Mouse (Mus musculus) midbrain, embryonic 11.5 days (tissue): ENCODE measurements around the gene Tapbpl. TPM values are rescaled to one million over a fixed set of nuclear protein-coding genes. Genes with fewer than 3 reads are reported as not detected.

ENCODE experiments used
- ATAC-seq: fragments of 200-750 bp; cut with Nextera tagmentation; 2 replicates; pipeline ENCODE4 v1.8.0; 2017; ENCODE audit warnings: moderate TSS enrichment, moderate library complexity; ENCODE audit not compliant: low FRiP score
- DNase-seq: peaks from one replicate; pipeline ENCODE4 v3.0.0; 2015; ENCODE audit warnings: low spot score; ENCODE audit errors: missing footprints
- H3K27ac ChIP-seq: fragments of 300-500 bp; sonication (generic); 2 replicates; pipeline ENCODE4 v1.5.1; 2014; ENCODE audit warnings: low read depth, low read length
- H3K27me3 ChIP-seq: fragments of 300-500 bp; sonication (generic); 2 replicates; pipeline ENCODE4 v1.6.1; 2014; ENCODE audit warnings: mild to moderate bottlenecking, low read length, moderate library complexity, mixed read lengths; ENCODE audit not compliant: control insufficient read depth, insufficient read depth
- H3K36me3 ChIP-seq: fragments of 300-500 bp; sonication (generic); 2 replicates; pipeline ENCODE4 v1.6.1; 2014; ENCODE audit warnings: mild to moderate bottlenecking, low read length, moderate library complexity, mixed read lengths; ENCODE audit not compliant: control insufficient read depth, insufficient read depth
- H3K4me1 ChIP-seq: fragments of 300-500 bp; sonication (generic); 2 replicates; pipeline ENCODE4 v1.6.1; 2014; ENCODE audit warnings: low read length; ENCODE audit not compliant: control insufficient read depth, insufficient read depth
- H3K4me2 ChIP-seq: fragments of 300-500 bp; sonication (generic); 2 replicates; pipeline ENCODE4 v1.6.1; 2014; ENCODE audit warnings: mild to moderate bottlenecking, moderate library complexity
- H3K4me3 ChIP-seq: fragments of 300-500 bp; sonication (generic); 2 replicates; pipeline ENCODE4 v1.5.1; 2014; ENCODE audit warnings: low read depth, low read length
- H3K9ac ChIP-seq: fragments of 300-500 bp; sonication (generic); 2 replicates; pipeline ENCODE4 v1.6.1; 2014; ENCODE audit warnings: low read length
- H3K9me3 ChIP-seq: fragments of 300-500 bp; sonication (generic); 2 replicates; pipeline ENCODE4 v1.6.1; 2016; ENCODE audit warnings: low read length; ENCODE audit not compliant: control insufficient read depth
- WGBS: fragments of 180-500 bp; shearing (Covaris S2); extraction: QIAGEN DNeasy Blood & Tissue Kit; methylation state at CpG from one replicate; pipeline ENCODE4 v1.1.7; 2014; 5-methylcytosine and 5-hydroxymethylcytosine counted together
- polyA plus RNA-seq: library from polyadenylated mRNA; unstranded; fragments of >200 nt; fragmentation: Nextera tagmentation; extraction: Ambion mirVana; gene quantifications from 2 replicates; pipeline ENCODE4 v1.2.1, GENCODE M21; 2014

Tapbpl gene
- polyA plus RNA-seq, 1 experiment from 2014 or later = 1.6 TPM

DNA sequence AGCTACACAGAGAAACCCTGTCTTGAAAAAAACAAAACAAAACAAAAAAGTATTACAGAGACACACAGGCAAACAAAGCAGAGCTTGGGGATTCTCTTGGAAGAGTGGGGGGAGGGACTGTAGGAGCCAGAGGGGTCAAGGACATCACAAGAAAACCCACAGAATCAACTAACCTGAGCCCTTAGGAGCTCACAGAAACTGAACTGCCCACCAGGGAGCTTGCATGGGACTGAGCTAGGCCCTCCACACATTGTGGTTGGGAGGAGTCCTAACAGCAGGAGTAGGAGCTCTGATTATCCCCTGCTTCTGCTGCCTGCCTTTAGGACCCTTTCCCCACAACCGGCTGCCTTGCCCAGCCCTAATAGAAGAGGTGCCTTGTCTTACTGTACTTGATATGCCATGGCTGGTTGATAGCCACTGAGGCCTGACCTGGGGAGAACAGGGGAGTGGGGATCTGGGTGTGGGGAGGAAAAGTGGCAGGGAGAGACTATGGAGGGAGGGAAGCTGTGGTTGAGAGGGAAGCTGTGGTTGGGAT, 36.1 kb downstream of the Tapbpl start:
- H3K27ac ChIP-seq = peak overlapping the region; percentile 62
- H3K36me3 ChIP-seq = no peaks in the 10 kb centered on the region
- no peaks in the 10 kb centered on the region for H3K27me3 ChIP-seq
- H3K4me3 ChIP-seq = no peak overlapping the region
- H3K4me2 ChIP-seq = no peak overlapping the region
- no peak overlapping the region for H3K9ac ChIP-seq
- DNase-seq (peak; percentile 82), ATAC-seq (no peak)
- no peaks in the 10 kb centered on the region for H3K9me3 ChIP-seq
- H3K4me1 ChIP-seq = peaks cover 15% of the 10 kb centered on the region
- 24% methylated on average over 1 of the region's 1 CpGs for WGBS

DNA sequence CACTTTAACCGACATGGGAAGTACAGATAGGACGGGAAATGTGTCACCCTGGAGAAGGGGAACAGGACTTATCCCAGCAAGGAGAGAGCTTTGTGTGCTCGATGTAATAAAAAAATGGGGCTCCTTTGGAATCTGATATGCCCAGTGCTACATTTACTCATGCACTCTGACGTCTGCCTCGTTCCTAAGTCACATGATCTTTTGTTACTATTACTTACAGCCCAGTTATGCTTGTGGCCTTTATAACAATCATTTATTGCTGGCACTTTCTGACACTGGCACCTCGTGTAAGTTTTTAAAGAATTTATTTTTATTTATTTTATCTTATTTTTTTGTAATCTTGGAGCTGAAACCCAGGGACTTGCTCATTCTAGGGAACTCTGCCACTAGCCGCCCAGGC, 38.3 kb downstream of the Tapbpl start:
- Histone ChIP-seq H3K4me2 (no peak overlapping the region), H3K27me3 (no peaks in the 10 kb centered on the region), H3K9ac (no peak overlapping the region), H3K9me3 (no peaks in the 10 kb centered on the region), H3K27ac (no peak overlapping the region), H3K4me3 (no peak overlapping the region), H3K4me1 (peaks cover 15% of the 10 kb centered on the region), H3K36me3 (peaks cover 3% of the 10 kb centered on the region; the same call in 1 of the 2 replicates)
- ATAC-seq = no peak
- 88% methylated on average over 7 of the region's 7 CpGs for WGBS
- no peak for DNase-seq

DNA sequence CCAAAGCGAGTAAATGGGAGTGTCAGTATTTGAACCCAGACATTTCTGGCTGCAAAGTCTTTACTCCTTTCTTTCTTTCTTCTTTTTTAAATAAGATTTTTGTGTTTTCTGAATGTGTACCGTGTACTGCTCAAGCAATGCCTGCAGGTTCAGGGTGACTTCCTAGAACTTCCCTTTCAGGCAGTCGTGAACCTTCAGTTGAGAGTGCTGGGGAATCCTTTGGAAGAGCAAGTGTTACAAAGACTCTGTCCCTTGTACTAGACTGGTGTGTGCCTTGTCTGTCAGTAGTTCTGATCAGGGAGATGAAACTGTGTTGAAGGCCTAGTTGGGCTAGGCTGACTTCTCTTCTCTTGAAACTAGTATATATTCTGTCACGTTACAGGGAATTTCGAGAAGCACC, 38.8 kb downstream of the Tapbpl start:
- H3K36me3 ChIP-seq = peaks cover 7% of the 10 kb centered on the region
- no peaks in the 10 kb centered on the region for H3K9me3 ChIP-seq
- no peak for DNase-seq
- H3K9ac ChIP-seq = peak overlapping the region; percentile 78
- ATAC-seq = no peak
- H3K4me2 ChIP-seq = peak overlapping the region; percentile 83
- 44% methylated on average over 5 of the region's 5 CpGs for WGBS
- no peak overlapping the region for H3K27ac ChIP-seq
- H3K4me1 ChIP-seq = peaks cover 15% of the 10 kb centered on the region
- peak overlapping the region; percentile 72 for H3K4me3 ChIP-seq
- no peaks in the 10 kb centered on the region for H3K27me3 ChIP-seq

DNA sequence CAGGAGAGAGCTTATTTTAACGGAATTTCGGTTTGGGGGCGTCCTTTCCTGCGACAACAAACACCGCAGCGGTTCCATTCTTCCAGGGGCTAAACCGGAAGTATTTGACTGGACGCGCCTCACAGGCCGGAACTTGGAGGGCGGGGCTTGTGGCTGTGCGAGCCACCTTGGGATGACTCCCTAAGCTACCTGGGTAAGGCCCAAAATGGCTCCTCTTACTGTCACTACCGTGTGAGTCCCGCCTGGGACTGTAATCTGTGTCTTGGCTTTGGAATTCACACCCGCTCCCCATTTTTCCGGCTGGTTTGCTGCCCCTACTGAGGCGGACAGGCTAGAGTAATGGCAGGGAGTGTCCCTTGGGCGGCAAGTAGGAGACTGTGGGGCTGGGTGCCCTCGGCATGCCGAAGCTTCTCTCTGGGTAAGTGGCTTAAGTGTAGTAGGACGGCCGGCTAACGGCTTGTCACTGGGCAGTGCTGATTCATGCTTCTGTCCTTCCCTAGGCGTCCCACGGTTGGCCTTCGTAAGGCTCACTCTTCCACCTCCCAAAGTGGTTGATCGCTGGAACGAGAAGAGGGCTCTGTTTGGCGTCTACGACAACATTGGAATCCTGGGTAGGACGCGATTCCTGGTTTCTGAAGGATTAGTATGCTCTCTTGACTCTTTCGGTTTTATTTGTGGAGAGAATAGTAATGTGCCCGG, 39.5 kb downstream of the Tapbpl start:
- under 1% methylated on average over 34 of the region's 34 CpGs for WGBS
- H3K9ac ChIP-seq = peak overlapping the region; percentile 78
- peak overlapping the region; percentile 98 for H3K27ac ChIP-seq
- no peaks in the 10 kb centered on the region for H3K9me3 ChIP-seq
- H3K27me3 ChIP-seq = no peaks in the 10 kb centered on the region
- ATAC-seq (peak; percentile 92), DNase-seq (peak; percentile 99)
- peaks cover 13% of the 10 kb centered on the region for H3K36me3 ChIP-seq
- peak overlapping the region; percentile 83 for H3K4me2 ChIP-seq
- H3K4me1 ChIP-seq = peaks cover 15% of the 10 kb centered on the region
- peak overlapping the region; percentile 72 for H3K4me3 ChIP-seq

DNA sequence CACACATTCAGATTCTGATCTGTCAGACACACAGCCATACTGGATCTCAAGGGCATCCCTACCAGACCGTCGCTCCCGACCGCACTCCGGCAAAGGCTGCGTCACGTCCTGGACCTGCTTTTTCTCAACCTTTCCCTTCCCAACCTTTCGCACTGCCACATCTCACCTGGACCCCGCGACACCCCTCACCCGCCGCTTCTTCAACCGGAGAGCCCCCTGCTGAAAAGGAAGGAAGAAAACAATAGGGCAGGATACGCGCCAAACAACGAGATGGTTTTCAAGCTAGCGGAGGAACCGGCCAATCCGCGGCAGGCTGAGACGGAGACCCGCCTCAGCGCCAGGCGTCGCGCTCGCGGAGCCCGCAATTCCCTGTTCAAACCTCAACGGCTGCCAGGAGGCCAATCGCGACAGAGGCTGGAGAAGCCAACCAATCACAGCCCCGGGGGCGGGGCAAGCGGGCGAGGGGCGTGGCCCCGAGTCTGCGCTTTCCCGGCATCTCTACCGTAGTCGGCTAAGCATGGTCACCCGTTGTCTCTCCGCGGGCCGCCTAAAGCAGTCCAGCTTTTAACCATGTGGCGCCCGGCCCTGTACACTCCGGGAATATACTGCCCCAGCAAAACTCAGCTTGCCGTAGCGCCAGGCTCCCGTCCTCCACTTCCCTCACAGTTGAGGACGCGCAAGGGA, 40.2 kb downstream of the Tapbpl start, which contains the start of the genes Ncapd2 and Mrpl51:
Ncapd2 (minus strand) TSS at position 370 of the 684 bp plus-strand sequence.
Mrpl51 (plus strand) TSS at position 470 of the 684 bp plus-strand sequence.
- 0% methylated on average over 54 of the region's 54 CpGs for WGBS
- Histone ChIP-seq H3K27me3 (no peaks in the 10 kb centered on the region), H3K36me3 (peaks cover 16% of the 10 kb centered on the region)

DNA sequence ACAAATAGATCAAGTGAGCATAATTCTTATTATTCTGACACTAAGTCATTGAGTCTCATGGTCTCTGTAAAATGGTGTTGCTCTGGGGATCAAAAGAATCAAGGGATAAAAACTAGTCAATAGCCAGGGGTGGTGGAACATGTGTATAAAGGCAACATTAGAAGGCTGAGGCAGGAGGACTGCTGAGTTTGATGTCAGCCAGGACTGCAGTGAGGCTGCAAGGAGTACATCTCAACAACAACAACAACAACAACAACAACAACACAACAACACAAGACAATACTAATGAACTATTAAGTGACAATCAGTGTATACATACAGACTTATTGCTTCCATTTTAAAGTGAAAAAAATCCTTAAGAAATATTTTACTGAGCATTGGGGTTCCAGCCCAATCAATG, 40.8 kb downstream of the Tapbpl start:
- Histone ChIP-seq H3K27ac (peak overlapping the region; percentile 83), H3K36me3 (peaks cover 16% of the 10 kb centered on the region), H3K27me3 (no peaks in the 10 kb centered on the region), H3K4me3 (peak overlapping the region; percentile 72), H3K4me2 (peak overlapping the region; percentile 72), H3K4me1 (peaks cover 10% of the 10 kb centered on the region), H3K9me3 (no peaks in the 10 kb centered on the region), H3K9ac (peak overlapping the region; percentile 78)
- peak; percentile 87 for DNase-seq
- ATAC-seq = no peak

More for the DNA sequence above, 40.2 kb downstream of the Tapbpl start, which contains the start of the genes Ncapd2 and Mrpl51:
- DNase-seq = peak; percentile 100
- Histone ChIP-seq H3K9ac (peak within 1 kb of the TSS; percentile 78), H3K27ac (peak within 1 kb of the TSS; percentile 98), H3K4me3 (peak within 1 kb of the TSS; percentile 72), H3K4me1 (peaks cover 14% of the 10 kb centered on the region), H3K9me3 (no peaks in the 10 kb centered on the region), H3K4me2 (peak within 1 kb of the TSS; percentile 83)
- ATAC-seq = peak; percentile 98

DNA sequence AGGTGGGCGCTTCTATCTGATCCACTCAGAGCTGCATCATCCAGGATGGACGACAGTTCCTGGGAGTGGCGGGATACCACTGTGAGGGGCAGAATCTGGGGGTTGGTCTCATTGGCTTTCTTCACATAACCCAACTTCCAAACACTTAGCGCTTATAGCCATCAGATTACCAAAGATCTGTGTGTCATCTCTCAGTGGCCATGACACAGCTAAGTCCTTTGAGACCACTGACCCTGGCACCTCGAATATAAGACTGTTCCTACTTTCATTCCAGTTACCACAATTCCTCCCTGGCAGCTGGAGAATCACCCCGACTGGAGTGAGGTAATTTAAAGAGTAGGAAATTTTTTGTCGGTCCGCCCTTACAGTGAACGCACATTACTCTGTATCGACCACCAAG, 45.5 kb downstream of the Tapbpl start:
- Histone ChIP-seq H3K36me3 (peaks cover 37% of the 10 kb centered on the region), H3K9ac (no peak overlapping the region), H3K27me3 (no peaks in the 10 kb centered on the region), H3K4me1 (no peaks in the 10 kb centered on the region), H3K4me2 (no peak overlapping the region), H3K4me3 (no peak overlapping the region), H3K9me3 (no peaks in the 10 kb centered on the region), H3K27ac (no peak overlapping the region)
- WGBS = 92% methylated on average over 10 of the region's 10 CpGs
- no peak for ATAC-seq
- DNase-seq = peak; percentile 75

DNA sequence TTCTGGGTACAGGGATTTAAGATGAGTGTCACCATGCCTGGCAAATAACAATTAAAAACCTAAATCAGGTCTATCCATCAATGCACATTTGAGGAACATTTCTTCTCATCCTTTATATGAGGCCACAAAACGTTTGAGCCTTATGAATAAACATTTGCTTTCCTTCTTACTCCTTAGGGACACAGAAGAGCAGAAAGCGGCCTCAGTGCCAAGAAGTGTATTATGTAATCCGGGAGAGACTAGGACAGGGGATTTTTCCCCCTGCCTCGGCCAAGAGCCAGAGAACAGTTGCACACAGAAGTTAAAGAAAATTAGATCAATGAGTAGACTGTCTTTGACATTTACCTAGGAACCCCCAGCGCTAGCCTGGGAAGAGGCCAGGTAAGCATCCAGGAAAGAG, 49.5 kb downstream of the Tapbpl start:
- Histone ChIP-seq H3K4me2 (no peak overlapping the region), H3K36me3 (peaks cover 56% of the 10 kb centered on the region), H3K4me1 (no peaks in the 10 kb centered on the region), H3K9me3 (no peaks in the 10 kb centered on the region), H3K9ac (no peak overlapping the region), H3K4me3 (no peak overlapping the region), H3K27me3 (no peaks in the 10 kb centered on the region), H3K27ac (no peak overlapping the region)
- 85% methylated on average over 5 of the region's 5 CpGs for WGBS
- ATAC-seq (no peak), DNase-seq (no peak)

DNA sequence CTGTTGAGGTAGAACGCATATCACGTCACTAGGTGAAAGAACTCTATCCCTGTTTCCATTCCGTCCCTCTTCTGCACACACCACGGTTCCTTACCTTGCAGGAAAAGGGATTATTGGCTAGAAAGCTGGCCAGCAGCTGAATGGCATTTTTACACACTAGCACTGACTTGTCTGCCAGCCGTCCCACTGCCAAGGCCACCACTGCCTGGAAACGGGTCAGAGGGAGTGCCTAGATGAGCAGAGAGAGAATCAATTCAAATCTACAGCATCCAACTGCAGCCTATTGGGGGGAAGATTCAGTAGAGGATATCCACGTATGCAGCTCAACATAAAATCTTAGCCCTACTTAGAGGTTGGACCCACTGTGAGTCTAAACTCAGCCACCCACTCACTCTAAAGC, 52.1 kb downstream of the Tapbpl start:
- Histone ChIP-seq H3K4me1 (no peaks in the 10 kb centered on the region), H3K9ac (no peak overlapping the region), H3K36me3 (peaks cover 65% of the 10 kb centered on the region), H3K4me2 (no peak overlapping the region), H3K27ac (no peak overlapping the region), H3K4me3 (no peak overlapping the region), H3K27me3 (no peaks in the 10 kb centered on the region), H3K9me3 (no peaks in the 10 kb centered on the region)
- DNase-seq (no peak), ATAC-seq (no peak)
- 92% methylated on average over 7 of the region's 7 CpGs for WGBS
